Mouse (Mus musculus) urinary bladder, adult 2 months (tissue): ENCODE results near the gene Cbx4. TPM values are rescaled to one million over a fixed set of nuclear protein-coding genes. Genes with fewer than 3 reads are reported as not detected.

Source experiments
- DNase-seq: peaks from one replicate; pipeline ENCODE4 v3.0.0; 2022; ENCODE audit warnings: low spot score
- polyA plus RNA-seq: library from polyadenylated mRNA; depleted of rRNA; stranded (reverse); fragments of >200 nt; gene quantifications from 2 replicates; pipeline ENCODE4 v1.2.3, GENCODE M21; 2012; rRNA removed

The Cbx4 gene
- polyA plus RNA-seq, result 32.2 and 36.0 TPM in 2 replicates

GRCm38 (mm10) chr11:119086144-119086971 is at the start of gene Cbx4:
Gene Cbx4 (minus strand): TSS chr11:119086221.
- peak; percentile 88 for DNase-seq

GRCm38 (mm10) chr11:119134586-119134985 is 48.6 kb upstream of the Cbx4 start:
- DNase-seq, result no peak

GRCm38 (mm10) chr11:119133437-119134221 is 47.6 kb upstream of the Cbx4 start:
- peak; percentile 34 for DNase-seq

- DNase-seq, result no peak
Measured at GRCm38 (mm10) chr11:119132198-119133035, 46.4 kb upstream of the Cbx4 start.

- DNase-seq, result no peak
Measured at GRCm38 (mm10) chr11:119130081-119130765, 44.2 kb upstream of the Cbx4 start.

- no peak for DNase-seq
Measured at GRCm38 (mm10) chr11:119129281-119130058, 43.4 kb upstream of the Cbx4 start.

GRCm38 (mm10) chr11:119128668-119129280 is 42.8 kb upstream of the Cbx4 start:
- no peak for DNase-seq

GRCm38 (mm10) chr11:119127686-119128473 is 41.9 kb upstream of the Cbx4 start:
- peak; percentile 76 for DNase-seq

- DNase-seq, result peak; percentile 34
Measured at GRCm38 (mm10) chr11:119127147-119127546, 41.1 kb upstream of the Cbx4 start.

- DNase-seq, result peak; percentile 89
Measured at GRCm38 (mm10) chr11:119125929-119126861, 40.2 kb upstream of the Cbx4 start.

GRCm38 (mm10) chr11:119124536-119124935 is 38.5 kb upstream of the Cbx4 start:
- DNase-seq, result no peak

- no peak for DNase-seq
Measured at GRCm38 (mm10) chr11:119123522-119124319, 37.7 kb upstream of the Cbx4 start.

- DNase-seq, result no peak
Measured at GRCm38 (mm10) chr11:119122396-119122795, 36.4 kb upstream of the Cbx4 start.

GRCm38 (mm10) chr11:119118905-119119304 is 32.9 kb upstream of the Cbx4 start:
- DNase-seq, result no peak

- DNase-seq, result no peak
Measured at GRCm38 (mm10) chr11:119117945-119118344, 31.9 kb upstream of the Cbx4 start.

GRCm38 (mm10) chr11:119116992-119117391 is 31.0 kb upstream of the Cbx4 start:
- no peak for DNase-seq

- no peak for DNase-seq
Measured at GRCm38 (mm10) chr11:119112721-119113120, 26.7 kb upstream of the Cbx4 start.
